Mouse (Mus musculus) lung, adult 18-20 months (tissue): ENCODE results near the gene Tmem151a.

Experiments used
- DNase-seq, 2 experiments: peaks; one replicate each; pipeline ENCODE4 v3.0.0; 2022; ENCODE audit warnings: mixed read lengths in 2 of 2

Tmem151a gene

GRCm38 (mm10) chr19:5067040-5067799 is 18.1 kb downstream of the Tmem151a start:
- DNase-seq, result no peak

GRCm38 (mm10) chr19:5065104-5065503 is 20.2 kb downstream of the Tmem151a start:
- DNase-seq, result peak in 1 of 2 experiments; percentile 37

GRCm38 (mm10) chr19:5062446-5062845 is 22.9 kb downstream of the Tmem151a start:
- DNase-seq, result peak in 1 of 2 experiments; percentile 42

- no peak for DNase-seq
Observed at GRCm38 (mm10) chr19:5062041-5062440, 23.3 kb downstream of the Tmem151a start.

GRCm38 (mm10) chr19:5060365-5061330 is 24.7 kb downstream of the Tmem151a start:
- peak in 1 of 2 experiments; percentile 42 for DNase-seq

GRCm38 (mm10) chr19:5058801-5059771 is 26.2 kb downstream of the Tmem151a start:
- no peak for DNase-seq

- DNase-seq, result peak; percentile 39 to 55
Observed at GRCm38 (mm10) chr19:5057876-5058775, 27.2 kb downstream of the Tmem151a start.

GRCm38 (mm10) chr19:5056251-5056650 is 29.1 kb downstream of the Tmem151a start:
- DNase-seq, result no peak

GRCm38 (mm10) chr19:5053909-5054308 is 31.4 kb downstream of the Tmem151a start:
- peak; percentile 38 to 54 for DNase-seq

- DNase-seq, result no peak
Observed at GRCm38 (mm10) chr19:5052853-5053252, 32.5 kb downstream of the Tmem151a start.

- no peak for DNase-seq
Observed at GRCm38 (mm10) chr19:5052166-5052822, 33.0 kb downstream of the Tmem151a start.

- DNase-seq, result no peak
Observed at GRCm38 (mm10) chr19:5051515-5051914, 33.8 kb downstream of the Tmem151a start.

- DNase-seq, result no peak
Observed at GRCm38 (mm10) chr19:5051031-5051430, 34.3 kb downstream of the Tmem151a start.

GRCm38 (mm10) chr19:5050047-5050905 is 35.1 kb downstream of the Tmem151a start, which contains the start of gene Rin1:
Rin1 (plus strand) TSS chr19:5050481.
- DNase-seq, result peak; percentile 73 to 82

- no peak for DNase-seq
Observed at GRCm38 (mm10) chr19:5049325-5049724, 36.0 kb downstream of the Tmem151a start.

GRCm38 (mm10) chr19:5048138-5049056 is 36.9 kb downstream of the Tmem151a start:
- no peak for DNase-seq

GRCm38 (mm10) chr19:5045531-5045930 is 39.8 kb downstream of the Tmem151a start:
- no peak for DNase-seq

GRCm38 (mm10) chr19:5041588-5041987 is 43.7 kb downstream of the Tmem151a start:
- DNase-seq, result no peak
